Mouse (Mus musculus) embryonic facial prominence, embryonic 11.5 days (tissue): ENCODE data around the gene Lrsam1. TPM values are rescaled to one million over a fixed set of nuclear protein-coding genes. Genes with fewer than 3 reads are reported as not detected.

Experiments
- ATAC-seq: fragments of 200-750 bp; cut with Nextera tagmentation; replicated peaks from 2 replicates; pipeline ENCODE4 v1.8.0; 2017; ENCODE audit warnings: low read depth; ENCODE audit not compliant: insufficient number of reproducible peaks, low FRiP score, low TSS enrichment
- DNase-seq: peaks from one replicate; pipeline ENCODE4 v3.0.0-alpha.2; 2015; ENCODE audit warnings: low spot score
- H3K27ac ChIP-seq: fragments of 300-500 bp; sonication (generic); replicated peaks from 2 replicates; pipeline ENCODE4 v1.5.1; 2014; ENCODE audit warnings: mild to moderate bottlenecking, low read depth, low read length, control low read depth
- H3K27me3 ChIP-seq: fragments of 300-500 bp; sonication (generic); 2 replicates; pipeline ENCODE4 v1.6.1; 2014; ENCODE audit warnings: mild to moderate bottlenecking, low read length, moderate library complexity, mixed read lengths; ENCODE audit not compliant: control insufficient read depth, insufficient read depth
- H3K36me3 ChIP-seq: fragments of 300-500 bp; sonication (generic); replicated peaks from 2 replicates; pipeline ENCODE4 v1.6.1; 2014; ENCODE audit warnings: low read depth, mild to moderate bottlenecking, low read length, moderate library complexity, mixed read lengths; ENCODE audit not compliant: control insufficient read depth, insufficient read depth
- H3K4me1 ChIP-seq: fragments of 300-500 bp; sonication (generic); 2 replicates; pipeline ENCODE4 v1.6.1; 2014; ENCODE audit warnings: low read length, mixed read lengths; ENCODE audit not compliant: control insufficient read depth, insufficient read depth
- H3K4me2 ChIP-seq: fragments of 300-500 bp; sonication (generic); 2 replicates; pipeline ENCODE4 v1.6.1; 2014; ENCODE audit warnings: low read depth, mild to moderate bottlenecking, control low read depth, low read length, moderate library complexity
- H3K4me3 ChIP-seq: fragments of 300-500 bp; sonication (generic); 2 replicates; pipeline ENCODE4 v1.5.1; 2014; ENCODE audit warnings: low read depth, low read length, control low read depth
- H3K9ac ChIP-seq: fragments of 300-500 bp; sonication (generic); replicated peaks from 2 replicates; pipeline ENCODE4 v1.6.1; 2014; ENCODE audit warnings: mild to moderate bottlenecking, control low read depth, low read length
- H3K9me3 ChIP-seq: fragments of 300-500 bp; sonication (generic); replicated peaks from 2 replicates; pipeline ENCODE4 v1.6.1; 2016; ENCODE audit warnings: mild to moderate bottlenecking, low read length, inconsistent platforms, mixed read lengths; ENCODE audit not compliant: control insufficient read depth
- WGBS: fragments of 180-500 bp; shearing (Covaris S2); extraction: QIAGEN DNeasy Blood & Tissue Kit; methylation state at CpG from one replicate; pipeline ENCODE4 v1.1.7; 2014; 5-methylcytosine and 5-hydroxymethylcytosine counted together
- polyA plus RNA-seq: library from polyadenylated mRNA; unstranded; fragments of >200 nt; fragmentation: Nextera tagmentation; extraction: Ambion mirVana; gene quantifications from 2 replicates; pipeline ENCODE4 v1.2.1, GENCODE M21; 2014

The Lrsam1 gene
- polyA plus RNA-seq, 1 experiment from 2014 or later, result 5.2 TPM

DNA sequence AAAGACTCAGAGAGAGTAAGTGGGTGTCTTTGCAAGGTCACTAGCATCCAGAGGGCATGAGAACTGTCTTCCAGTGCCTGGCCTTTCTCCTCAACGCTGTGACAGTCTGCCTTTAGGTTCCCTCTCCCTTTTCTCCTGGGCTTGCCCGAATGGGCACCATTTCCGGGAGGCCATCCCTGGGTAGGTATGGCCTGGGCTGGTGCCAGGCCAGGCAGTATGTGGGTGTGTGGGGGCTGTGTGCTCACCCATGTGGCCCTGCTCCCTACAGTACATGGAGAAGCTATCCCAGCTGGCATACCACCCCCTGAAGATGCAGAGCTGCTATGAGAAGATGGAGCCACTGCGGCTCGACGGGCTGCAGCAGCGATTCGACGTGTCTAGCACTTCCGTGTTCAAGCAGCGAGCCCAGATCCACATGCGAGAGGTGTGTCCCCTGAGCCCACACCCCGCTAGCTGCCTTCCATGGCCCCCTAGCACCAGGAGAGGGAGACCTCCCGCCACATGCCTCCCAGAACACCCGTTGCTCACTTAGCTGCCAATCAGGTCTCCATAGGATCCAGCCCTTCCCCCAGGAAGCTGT, 39.5 kb downstream of the Lrsam1 start:
- Histone ChIP-seq H3K36me3 (no peaks in the 10 kb centered on the region; the same call in none of the 2 replicates), H3K27me3 (no peaks in the 10 kb centered on the region), H3K4me1 (no peaks in the 10 kb centered on the region), H3K9me3 (no peaks in the 10 kb centered on the region), H3K27ac (no peak overlapping the region), H3K4me2 (no peak overlapping the region), H3K4me3 (no peak overlapping the region), H3K9ac (no peak overlapping the region)
- ATAC-seq, result no peak
- 90% methylated on average over 15 of the region's 15 CpGs for WGBS
- no peak for DNase-seq

DNA sequence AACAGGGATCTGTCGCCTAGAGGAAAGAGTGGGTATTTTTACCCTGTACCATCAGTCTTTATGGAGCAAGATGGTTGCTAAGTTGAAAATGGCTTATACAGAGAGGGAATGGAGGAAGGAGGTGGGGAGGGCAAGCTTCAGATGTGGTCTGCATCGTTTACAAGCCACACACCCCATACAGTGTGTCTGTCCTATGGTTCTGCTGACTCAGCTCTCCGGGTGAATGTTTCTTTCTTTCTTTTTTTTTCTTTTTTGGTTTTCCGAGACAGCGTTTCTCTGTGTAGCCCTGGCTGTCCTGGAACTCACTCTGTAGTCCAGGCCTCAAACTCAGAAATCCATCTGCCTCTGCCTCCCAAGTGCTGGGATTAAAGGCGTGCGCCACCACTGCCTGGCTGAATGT, 40.2 kb downstream of the Lrsam1 start:
- Histone ChIP-seq H3K9me3 (no peaks in the 10 kb centered on the region), H3K4me1 (no peaks in the 10 kb centered on the region), H3K9ac (no peak overlapping the region), H3K4me2 (no peak overlapping the region), H3K36me3 (no peaks in the 10 kb centered on the region; the same call in none of the 2 replicates), H3K27me3 (no peaks in the 10 kb centered on the region), H3K4me3 (no peak overlapping the region), H3K27ac (no peak overlapping the region)
- ATAC-seq (no peak), DNase-seq (no peak)
- 84% methylated on average over 7 of the region's 7 CpGs for WGBS

DNA sequence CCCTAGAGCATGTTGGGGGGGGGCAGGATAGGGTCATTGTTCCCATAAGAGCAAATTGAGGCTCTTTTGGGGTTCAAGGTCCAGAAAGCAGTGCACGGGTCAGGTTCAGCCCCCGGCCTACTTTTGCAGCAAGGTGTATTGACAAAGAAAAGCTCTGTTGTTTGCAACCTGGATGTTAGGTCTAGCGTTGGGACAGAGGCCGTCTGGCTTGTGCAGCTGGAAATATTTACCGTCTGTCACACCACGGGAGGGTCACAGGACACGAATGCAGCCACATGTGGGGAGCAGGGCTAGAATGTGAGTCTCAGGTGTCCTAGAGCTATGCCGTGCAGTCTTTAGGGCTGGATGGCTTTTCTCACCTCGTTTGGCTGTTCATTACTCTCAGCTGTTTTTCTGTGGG, 43.0 kb downstream of the Lrsam1 start:
- Histone ChIP-seq H3K9ac (no peak overlapping the region), H3K27ac (peak overlapping the region; percentile 9; the same call in 1 of the 2 replicates), H3K9me3 (no peaks in the 10 kb centered on the region), H3K4me1 (no peaks in the 10 kb centered on the region), H3K27me3 (no peaks in the 10 kb centered on the region), H3K4me2 (no peak overlapping the region), H3K4me3 (no peak overlapping the region), H3K36me3 (no peaks in the 10 kb centered on the region; the same call in none of the 2 replicates)
- DNase-seq (peak; percentile 18), ATAC-seq (no peak)
- WGBS, result 41% methylated on average over 9 of the region's 9 CpGs

DNA sequence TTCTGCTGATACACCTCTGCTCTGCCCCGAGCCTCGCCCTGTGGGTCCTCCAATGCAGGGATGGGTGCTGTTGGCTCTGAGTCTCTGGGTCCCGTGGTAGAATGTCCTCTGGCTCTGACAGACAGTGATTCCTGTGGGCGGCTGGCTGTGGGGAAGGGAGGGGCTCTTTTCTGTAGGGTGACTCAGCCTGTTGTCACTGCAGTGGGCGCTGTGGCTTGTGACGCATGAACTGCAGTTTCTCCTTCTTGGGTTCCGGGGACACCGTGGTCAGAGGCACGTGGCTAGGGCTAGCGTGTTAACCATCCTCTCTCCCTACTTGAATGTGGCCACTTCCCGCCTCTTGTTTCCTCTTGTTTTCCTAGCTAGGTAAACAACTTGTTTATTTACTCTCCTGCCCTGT, 43.9 kb downstream of the Lrsam1 start:
- Histone ChIP-seq H3K36me3 (no peaks in the 10 kb centered on the region; the same call in none of the 2 replicates), H3K4me2 (no peak overlapping the region), H3K27me3 (no peaks in the 10 kb centered on the region), H3K4me3 (no peak overlapping the region), H3K4me1 (no peaks in the 10 kb centered on the region), H3K9ac (no peak overlapping the region; the same call in 1 of the 2 replicates), H3K9me3 (no peaks in the 10 kb centered on the region), H3K27ac (no peak overlapping the region)
- ATAC-seq, result no peak
- no peak for DNase-seq
- 86% methylated on average over 11 of the region's 11 CpGs for WGBS

DNA sequence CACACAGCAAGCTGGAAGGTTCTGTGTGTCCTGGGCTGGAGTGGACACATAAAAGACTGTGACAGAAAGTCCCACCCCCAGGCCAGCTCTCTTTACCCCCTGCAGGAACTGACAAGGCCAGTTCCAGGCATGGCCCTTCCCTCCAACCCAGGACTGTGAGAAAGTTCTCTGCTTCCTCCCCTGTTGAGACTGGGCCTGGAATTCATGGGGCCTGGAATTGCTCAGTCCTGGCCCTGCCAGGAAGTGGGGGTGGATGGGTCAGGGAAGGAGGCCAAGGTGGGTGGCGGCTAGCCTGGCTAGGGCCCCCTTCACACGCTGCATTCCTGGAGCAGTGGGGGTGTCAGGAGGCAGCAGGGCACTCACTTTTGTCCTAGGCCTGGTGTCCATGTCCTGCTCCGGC, 46.5 kb downstream of the Lrsam1 start:
- ATAC-seq (no peak), DNase-seq (peak; percentile 7)
- no peak overlapping the region for H3K4me2 ChIP-seq
- no peaks in the 10 kb centered on the region for H3K9me3 ChIP-seq
- no peaks in the 10 kb centered on the region; the same call in none of the 2 replicates for H3K36me3 ChIP-seq
- 0 out of 2 replicates have a peak overlapping the region, but pooled peaks have one; percentile 1 for H3K9ac ChIP-seq
- no peak overlapping the region for H3K4me3 ChIP-seq
- no peaks in the 10 kb centered on the region for H3K4me1 ChIP-seq
- WGBS, result 37% methylated on average over 3 of the region's 3 CpGs
- peak overlapping the region; percentile 7 for H3K27ac ChIP-seq
- H3K27me3 ChIP-seq, result no peaks in the 10 kb centered on the region

DNA sequence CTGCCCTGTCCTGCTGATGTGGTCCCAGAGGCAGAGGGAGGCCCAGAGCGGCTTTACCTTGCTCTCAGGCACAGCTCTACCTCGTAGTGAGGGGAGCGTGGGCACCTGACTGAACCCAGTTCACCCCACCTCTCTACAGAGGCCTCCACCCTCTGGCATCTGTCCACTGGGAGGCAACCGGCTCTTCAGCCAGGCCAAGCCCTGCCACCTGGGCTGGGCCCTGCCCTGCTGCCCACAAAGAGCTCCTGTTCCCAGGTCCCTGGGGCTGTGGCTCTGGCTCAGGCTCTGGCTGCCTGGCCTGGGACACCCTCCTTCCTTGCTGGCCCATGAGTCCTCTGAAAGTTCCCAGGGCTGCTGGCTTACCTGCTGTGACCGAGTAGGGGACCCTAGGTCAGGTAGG, 47.1 kb downstream of the Lrsam1 start:
- no peak for ATAC-seq
- no peaks in the 10 kb centered on the region for H3K9me3 ChIP-seq
- H3K27me3 ChIP-seq, result no peaks in the 10 kb centered on the region
- no peak overlapping the region for H3K4me2 ChIP-seq
- no peak for DNase-seq
- H3K27ac ChIP-seq, result peak overlapping the region; percentile 7
- H3K36me3 ChIP-seq, result no peaks in the 10 kb centered on the region; the same call in 1 of the 2 replicates
- H3K4me3 ChIP-seq, result no peak overlapping the region
- peak overlapping the region; percentile 37 for H3K9ac ChIP-seq
- 68% methylated on average over 5 of the region's 5 CpGs for WGBS
- no peaks in the 10 kb centered on the region for H3K4me1 ChIP-seq

DNA sequence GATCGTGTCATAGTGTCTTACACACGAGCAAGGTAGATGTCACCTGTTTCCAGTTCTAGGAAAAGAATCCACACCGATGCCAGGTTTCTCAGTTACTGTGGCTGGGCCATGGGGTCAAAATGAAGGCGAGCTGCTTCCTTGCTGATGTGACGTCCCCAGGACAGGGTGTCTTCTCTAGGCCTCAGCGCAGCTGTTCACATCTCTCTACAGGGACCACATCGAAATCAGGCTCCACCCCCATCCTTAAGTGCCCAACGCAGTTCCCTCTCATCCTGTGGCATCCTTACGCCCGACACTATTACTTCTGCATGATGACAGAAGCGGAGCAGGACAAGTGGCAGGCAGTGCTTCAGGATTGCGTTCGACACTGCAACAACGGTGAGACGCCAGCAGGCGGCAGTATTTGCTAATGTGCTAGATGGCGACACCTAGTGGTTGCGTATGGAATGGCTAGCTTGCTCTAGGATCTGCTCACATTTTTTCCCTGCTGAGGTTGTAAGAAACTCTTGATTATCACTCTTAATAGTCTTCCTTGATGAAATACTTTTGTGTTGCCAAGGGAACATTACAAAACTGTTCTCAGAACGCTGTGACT, 49.1 kb downstream of the Lrsam1 start:
- ATAC-seq, result no peak

DNA sequence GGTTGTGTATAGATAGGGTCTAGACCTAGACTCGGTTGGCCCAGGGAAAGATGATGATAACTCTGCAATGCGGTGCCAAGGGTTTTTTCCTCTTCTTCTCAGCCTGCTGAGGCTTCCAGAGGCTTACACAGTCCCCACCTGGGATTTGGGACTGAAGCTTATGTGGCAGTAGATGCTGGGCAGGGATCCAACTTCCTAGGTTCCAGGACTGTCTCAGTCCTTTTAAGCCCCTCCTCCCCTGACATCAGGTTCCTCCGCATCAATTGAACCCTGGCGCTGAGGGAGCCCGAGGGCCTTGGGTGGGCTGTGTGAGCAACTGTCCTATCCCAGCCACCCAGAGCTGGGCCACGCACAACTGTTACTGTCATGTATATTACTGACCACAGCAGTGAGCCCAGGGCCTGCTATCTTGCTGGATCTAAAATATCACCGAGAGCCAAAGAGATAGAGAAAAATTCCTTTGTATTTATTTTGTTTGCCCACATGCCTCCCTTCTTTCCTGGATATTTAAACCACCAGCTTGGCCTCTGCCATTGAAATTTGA, 49.7 kb downstream of the Lrsam1 start:
- Histone ChIP-seq H3K4me3 (no peak overlapping the region), H3K27me3 (no peaks in the 10 kb centered on the region), H3K9me3 (no peaks in the 10 kb centered on the region), H3K4me2 (no peak overlapping the region), H3K9ac (no peak overlapping the region), H3K4me1 (no peaks in the 10 kb centered on the region; the same call in none of the 2 replicates), H3K27ac (no peak overlapping the region), H3K36me3 (no peaks in the 10 kb centered on the region; the same call in 1 of the 2 replicates)
- no peak for DNase-seq
- 83% methylated on average over 7 of the region's 7 CpGs for WGBS
- ATAC-seq, result no peak

More for the DNA sequence above, 49.1 kb downstream of the Lrsam1 start:
- Histone ChIP-seq H3K27ac (no peak overlapping the region), H3K4me1 (no peaks in the 10 kb centered on the region; the same call in 1 of the 2 replicates), H3K4me2 (no peak overlapping the region), H3K27me3 (no peaks in the 10 kb centered on the region), H3K36me3 (no peaks in the 10 kb centered on the region; the same call in 1 of the 2 replicates), H3K9me3 (no peaks in the 10 kb centered on the region), H3K9ac (no peak overlapping the region), H3K4me3 (no peak overlapping the region)
- peak; percentile 93 for DNase-seq
- WGBS, result 26% methylated on average over 19 of the region's 19 CpGs
